Mouse (Mus musculus) olfactory bulb, adult 2 months (tissue): Measurements from ENCODE around the gene Pkd2l1. TPM values are rescaled to one million over a fixed set of nuclear protein-coding genes. Genes with fewer than 3 reads are reported as not detected.
A peak's percentile ranks its signal among the peaks of the same experiment; 100 is the strongest.

ENCODE experiments used
- H3K27ac ChIP-seq: fragments of 200-500 bp; 2 replicates; pipeline ENCODE4 v1.5.1; 2012; ENCODE audit warnings: low read depth, low read length; ENCODE audit not compliant: insufficient read depth
- H3K4me1 ChIP-seq: fragments of 200-500 bp; 2 replicates; pipeline ENCODE4 v1.6.1; 2012; ENCODE audit warnings: low read length; ENCODE audit not compliant: control insufficient read depth, insufficient read depth
- H3K4me3 ChIP-seq: fragments of 200-500 bp; 2 replicates; pipeline ENCODE4 v1.5.1; 2012; ENCODE audit warnings: mild to moderate bottlenecking, low read depth, low read length, moderate library complexity; ENCODE audit not compliant: insufficient read depth
- CTCF ChIP-seq: fragments of 200-500 bp; IDR thresholded peaks from 2 replicates; pipeline ENCODE4 v1.5.1; 2012; ENCODE audit warnings: low read depth, mild to moderate bottlenecking, low read length, moderate library complexity; ENCODE audit not compliant: insufficient read depth
- POLR2A ChIP-seq: fragments of 200-500 bp; IDR thresholded peaks from 2 replicates; pipeline ENCODE4 v1.6.1; 2012; ENCODE audit warnings: mild to moderate bottlenecking, low read depth, low read length, moderate library complexity; ENCODE audit not compliant: insufficient read depth
- WGBS: fragments of 180-500 bp; shearing (Covaris S2); methylation state at CpG from one replicate; pipeline ENCODE4 v1.1.7; 2018; 5-methylcytosine and 5-hydroxymethylcytosine counted together
- polyA plus RNA-seq: library from polyadenylated mRNA; stranded (reverse); fragments of >200 nt; gene quantifications from 2 replicates; pipeline ENCODE4 v1.2.4, GENCODE M21; 2012; ENCODE audit warnings: low replicate concordance; ENCODE audit not compliant: missing spikeins, insufficient read depth, insufficient read length

The Pkd2l1 gene
- not detected in 2 replicates for polyA plus RNA-seq

DNA sequence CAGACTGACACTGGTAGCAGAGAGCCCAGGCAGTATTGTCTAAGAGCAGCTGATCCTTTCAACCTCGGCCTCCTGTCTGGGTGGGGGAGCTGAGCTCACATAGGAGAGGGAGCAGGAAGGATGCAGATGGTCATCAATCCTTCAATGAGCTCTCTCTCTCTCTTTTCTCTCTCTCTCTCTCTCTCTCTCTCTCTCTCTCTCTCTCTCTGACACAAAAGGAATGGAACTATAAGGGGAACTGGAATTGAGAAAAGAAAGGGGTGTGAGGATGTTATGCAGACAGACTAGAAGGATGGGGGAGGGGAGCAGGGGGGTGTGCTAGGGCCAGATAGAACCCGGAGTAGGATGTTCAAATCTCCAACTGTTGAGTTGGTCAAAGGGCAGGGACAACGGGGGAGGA lies at the start of gene Pkd2l1:
Gene Pkd2l1, minus strand, starts transcription at position 101 of the 400 bp plus-strand sequence.
- H3K4me1 ChIP-seq = no peaks in the 10 kb centered on the region
- TF ChIP-seq CTCF (no peak), POLR2A (no peak)
- 52% methylated on average over 3 of the region's 3 CpGs for WGBS
- H3K4me3 ChIP-seq = no peak within 1 kb of the TSS
- H3K27ac ChIP-seq = no peak within 1 kb of the TSS

DNA sequence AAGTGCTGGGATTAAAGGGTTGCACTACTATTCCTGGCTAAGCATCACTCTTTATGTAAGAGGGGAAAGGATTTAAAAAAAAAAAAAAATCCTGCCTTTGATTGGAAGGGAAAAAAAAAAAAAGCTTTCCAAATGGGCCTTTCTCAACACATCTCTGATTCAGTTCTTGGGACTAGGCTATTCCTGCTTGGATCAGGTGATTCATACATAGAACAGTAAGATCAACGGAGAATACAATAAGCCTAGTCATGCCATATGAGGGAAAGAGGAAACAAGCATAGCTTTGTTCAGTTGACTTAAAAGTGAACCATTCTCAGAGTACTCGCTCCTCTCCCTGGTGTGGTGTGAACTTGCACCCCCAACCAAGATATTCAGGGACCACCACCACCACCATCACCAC lies 46.7 kb upstream of the Pkd2l1 start:
- Histone ChIP-seq H3K27ac (no peak overlapping the region), H3K4me3 (no peak overlapping the region), H3K4me1 (peaks cover 7% of the 10 kb centered on the region)
- TF ChIP-seq CTCF = no peak
- 58% methylated on average over 2 of the region's 2 CpGs for WGBS

DNA sequence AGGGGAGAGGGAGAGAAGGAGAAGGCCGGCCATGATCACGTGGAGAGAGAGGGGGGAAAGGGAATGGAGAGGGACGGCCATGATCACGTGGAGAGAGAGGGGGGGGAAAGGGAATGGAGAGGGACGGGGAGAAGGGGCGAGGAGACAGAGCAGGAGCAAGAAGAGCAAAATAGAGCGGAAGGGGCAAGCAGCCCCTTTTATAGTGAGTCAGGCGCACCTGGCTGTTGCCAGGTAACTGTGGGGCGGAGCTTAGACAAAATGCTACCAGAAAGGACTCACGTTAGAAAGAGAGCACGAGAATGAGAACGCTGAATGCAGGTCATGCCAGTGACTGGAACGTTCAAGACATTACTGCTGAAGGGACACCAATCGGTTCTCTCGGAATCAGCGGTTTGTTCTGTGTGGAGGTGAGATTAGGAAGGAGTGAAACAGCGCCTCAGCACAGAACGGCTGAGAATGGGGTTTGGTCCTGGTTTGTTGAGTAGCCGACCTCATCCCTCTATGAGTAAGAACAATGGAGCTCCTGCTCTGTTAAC lies 45.3 kb upstream of the Pkd2l1 start:
- H3K4me1 ChIP-seq = peaks cover 7% of the 10 kb centered on the region
- TF ChIP-seq POLR2A (no peak), CTCF (no peak)
- no peak overlapping the region for H3K27ac ChIP-seq
- peak overlapping the region; percentile 35 for H3K4me3 ChIP-seq
- 13% methylated on average over 19 of the region's 19 CpGs for WGBS

GRCm38 (mm10) chr19:44231608-44232151 lies 39.4 kb upstream of the Pkd2l1 start:
- Histone ChIP-seq H3K27ac (no peak overlapping the region), H3K4me3 (no peak overlapping the region), H3K4me1 (no peaks in the 10 kb centered on the region)
- no peak for TF ChIP-seq POLR2A
- no peak for TF ChIP-seq CTCF
- 89% methylated on average over 4 of the region's 4 CpGs for WGBS

DNA sequence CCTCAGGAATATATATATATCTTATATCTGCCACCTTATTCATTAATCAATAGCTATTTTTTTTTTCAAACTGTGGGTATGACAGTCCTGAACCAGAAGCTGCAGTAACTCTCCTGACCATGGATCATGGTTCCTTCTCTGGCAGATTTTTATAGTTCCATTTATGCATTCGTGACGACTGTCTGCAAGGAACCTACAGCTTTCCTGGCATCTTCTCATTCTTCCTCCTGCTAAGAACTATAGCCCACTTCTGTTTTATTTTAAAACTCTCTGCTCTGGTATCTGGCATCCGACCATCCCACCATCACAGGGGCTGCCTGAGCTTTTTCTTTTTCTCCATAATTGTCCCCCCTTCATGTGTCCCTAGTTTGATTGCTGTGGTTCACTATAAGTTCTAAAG lies 38.0 kb upstream of the Pkd2l1 start:
- no peak overlapping the region for H3K4me3 ChIP-seq
- TF ChIP-seq CTCF (no peak), POLR2A (no peak)
- no peaks in the 10 kb centered on the region for H3K4me1 ChIP-seq
- WGBS = 76% methylated on average over 3 of the region's 3 CpGs
- no peak overlapping the region for H3K27ac ChIP-seq

GRCm38 (mm10) chr19:44229776-44230175 lies 37.5 kb upstream of the Pkd2l1 start:
- TF ChIP-seq CTCF (no peak), POLR2A (no peak)
- no peak overlapping the region for H3K27ac ChIP-seq
- H3K4me3 ChIP-seq = no peak overlapping the region
- 51% methylated on average over 2 of the region's 2 CpGs for WGBS
- no peaks in the 10 kb centered on the region for H3K4me1 ChIP-seq

GRCm38 (mm10) chr19:44225728-44226127 lies 33.5 kb upstream of the Pkd2l1 start:
- TF ChIP-seq CTCF (no peak), POLR2A (no peak)
- no peaks in the 10 kb centered on the region for H3K4me1 ChIP-seq
- 86% methylated on average over 5 of the region's 5 CpGs for WGBS

DNA sequence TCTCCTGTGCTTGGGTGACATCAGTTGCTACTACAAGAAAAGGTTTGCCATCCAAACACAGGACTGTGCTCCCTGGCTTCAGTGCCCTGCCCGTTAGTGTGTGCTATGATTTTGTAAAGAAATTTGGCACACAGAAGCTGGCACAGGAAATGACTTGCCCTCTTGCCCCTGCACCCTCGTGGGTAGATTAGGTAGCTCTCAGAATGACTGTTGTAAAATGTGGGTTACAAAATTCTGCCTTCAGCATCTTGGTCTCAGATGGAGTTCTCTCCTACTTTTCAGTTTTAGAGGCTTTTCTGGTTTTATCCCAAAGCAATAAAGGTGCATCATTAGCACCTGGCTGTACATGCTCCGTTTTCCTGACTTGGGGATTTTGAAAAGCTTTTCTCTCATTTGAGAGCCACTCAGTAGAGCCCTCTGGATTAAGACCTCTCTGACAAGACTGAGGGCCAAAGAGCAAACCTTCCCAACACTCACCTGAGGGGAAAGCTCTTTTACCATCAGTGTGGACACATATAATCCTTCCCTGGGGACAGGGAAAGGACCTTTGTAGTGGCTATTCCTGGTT lies 25.8 kb upstream of the Pkd2l1 start:
- no peak for TF ChIP-seq CTCF
- no peak for TF ChIP-seq POLR2A
- H3K4me1 ChIP-seq = no peaks in the 10 kb centered on the region
- WGBS = 59% methylated on average over 3 of the region's 3 CpGs
- H3K4me3 ChIP-seq = no peak overlapping the region
- H3K27ac ChIP-seq = no peak overlapping the region

More at GRCm38 (mm10) chr19:44225728-44226127, 33.5 kb upstream of the Pkd2l1 start:
- H3K4me3 ChIP-seq = no peak overlapping the region
- no peak overlapping the region for H3K27ac ChIP-seq

DNA sequence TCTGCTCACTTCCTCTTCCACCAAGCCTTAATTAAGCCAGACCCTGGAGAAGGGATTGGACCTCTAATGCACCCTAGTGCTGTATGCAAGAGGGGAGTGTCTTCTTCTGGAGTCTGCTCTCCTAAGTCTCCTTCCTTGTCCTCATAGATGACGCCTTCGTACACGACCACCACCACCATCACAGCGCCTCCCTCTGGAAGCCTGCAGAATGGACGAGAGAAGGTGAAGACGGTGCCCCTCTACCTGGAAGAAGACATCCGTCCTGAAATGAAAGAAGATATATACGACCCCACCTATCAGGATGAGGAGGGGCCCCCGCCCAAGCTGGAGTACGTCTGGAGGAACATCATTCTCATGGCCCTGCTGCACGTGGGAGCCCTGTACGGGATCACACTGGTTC lies 23.0 kb upstream of the Pkd2l1 start:
- no peak overlapping the region for H3K27ac ChIP-seq
- H3K4me1 ChIP-seq = no peaks in the 10 kb centered on the region
- WGBS = 80% methylated on average over 12 of the region's 12 CpGs
- H3K4me3 ChIP-seq = no peak overlapping the region
- no peak for TF ChIP-seq CTCF
- no peak for TF ChIP-seq POLR2A
